Mouse (Mus musculus) megakaryocyte progenitor cell, adult 5-6 weeks (primary cell): ENCODE results near the gene Sult2a8. TPM values are rescaled to one million over a fixed set of nuclear protein-coding genes. Genes with fewer than 3 reads are reported as not detected.
"Not testable (repeated sequence)": the region's sequence is repeated elsewhere in the genome, so short reads cannot be mapped to it uniquely, and the experiment has no call there.

Source experiments
- ATAC-seq: replicated peaks from 2 replicates; pipeline ENCODE4 v1.8.0; 2016; ENCODE audit warnings: mild to moderate bottlenecking, moderate TSS enrichment, inconsistent platforms; ENCODE audit not compliant: poor library complexity
- total RNA-seq, 2 experiments: library from RNA; stranded (forward) in 1 of 2; stranded (reverse) in 1 of 2; fragments of 157-497, 149-512 nt in 1 of 2; fragments of 200-1000 nt in 1 of 2; gene quantifications; 2 replicates each; pipeline versions ENCODE4 v1.2.3 to v1.2.4; 2015 to 2017

Sult2a8 gene
- not detected in 2 replicates for total RNA-seq (2015)
- not detected in 2 replicates for total RNA-seq (2017)

GRCm38 (mm10) chr7:14446534-14446933 lies at the start of gene Sult2a8:
Gene Sult2a8 (minus strand): TSS chr7:14446769.
- no peak for ATAC-seq

- no peak for ATAC-seq
Observed at GRCm38 (mm10) chr7:14494130-14494529, 47.6 kb upstream of the Sult2a8 start, which contains the start of gene Sult2a7. Gene Sult2a7 (minus strand): TSS chr7:14494230.

GRCm38 (mm10) chr7:14492886-14493285 lies 46.3 kb upstream of the Sult2a8 start:
- no peak for ATAC-seq

- no peak for ATAC-seq
Observed at GRCm38 (mm10) chr7:14439581-14439980, 7.0 kb downstream of the Sult2a8 start.

- ATAC-seq = no peak
Observed at GRCm38 (mm10) chr7:14438484-14438883, 8.1 kb downstream of the Sult2a8 start.

- no peak for ATAC-seq
Observed at GRCm38 (mm10) chr7:14438029-14438428, 8.5 kb downstream of the Sult2a8 start.

GRCm38 (mm10) chr7:14399363-14399762 lies 47.2 kb downstream of the Sult2a8 start:
- not testable (repeated sequence) for ATAC-seq

- ATAC-seq = no peak
Observed at GRCm38 (mm10) chr7:14396462-14396861, 50.1 kb downstream of the Sult2a8 start.

Other genes starting within 250 kb of the Sult2a8 start
- gene Sult2a6, start 191.9 kb downstream of the Sult2a8 start, total RNA-seq (2015) = not detected in 2 replicates
- gene Sult2a6, start 191.9 kb downstream of the Sult2a8 start, total RNA-seq (2017) = not detected in 2 replicates
- gene Obox8, start 113.2 kb downstream of the Sult2a8 start, total RNA-seq (2015) = not detected in 2 replicates
- gene Obox8, start 113.2 kb downstream of the Sult2a8 start, total RNA-seq (2017) = not detected in 2 replicates
- gene Sult2a7, start 47.5 kb upstream of the Sult2a8 start, total RNA-seq (2015) = not detected in 2 replicates
- gene Sult2a7, start 47.5 kb upstream of the Sult2a8 start, total RNA-seq (2017) = not detected in 2 replicates
- gene Vmn1r90, start 116.7 kb upstream of the Sult2a8 start, total RNA-seq (2015) = not detected in 2 replicates
- gene Vmn1r90, start 116.7 kb upstream of the Sult2a8 start, total RNA-seq (2017) = not detected in 2 replicates
- gene Obox7, start 212.7 kb upstream of the Sult2a8 start, total RNA-seq (2015) = not detected in 2 replicates
- not detected in 2 replicates for gene Obox7, start 212.7 kb upstream of the Sult2a8 start, total RNA-seq (2017)